In genomic region chr12:75668221-75668620, GRCm38 (mm10) we compare ENCODE assay signal across 8 mouse cellular contexts. TPM values are rescaled to one million over a fixed set of nuclear protein-coding genes. Genes with fewer than 3 reads are reported as not detected.
DNase-seq lines count a peak whose midpoint lies in the region; ATAC-seq lines count a peak whose summit lies in the region.

No protein-coding gene starts in this region.

- H3K9ac ChIP-seq in kidney, embryonic 15.5 days = no peak overlapping the region
- H3K9ac ChIP-seq in liver, embryonic 11.5 days (ENCODE audit: low read depth, low read length) = peak overlapping the region; percentile 90; the same call in 1 of the 2 replicates

- no peak for ATAC-seq in kidney, embryonic 15.5 days (replicated peaks; ENCODE audit: low FRiP score)
- ATAC-seq in liver, embryonic 11.5 days (replicated peaks; ENCODE audit: low FRiP score) = no peak

- H3K36me3 ChIP-seq in kidney, embryonic 15.5 days = no peaks in the 10 kb centered on the region
- no peaks in the 10 kb centered on the region for H3K36me3 ChIP-seq in embryonic facial prominence, embryonic 10.5 days (replicated peaks)
- no peaks in the 10 kb centered on the region for H3K36me3 ChIP-seq in liver, embryonic 11.5 days (ENCODE audit: control insufficient read depth, insufficient read depth, low read length)

- no peak overlapping the region; the same call in 1 of the 2 replicates for H3K4me3 ChIP-seq in kidney, embryonic 15.5 days (replicated peaks)
- H3K4me3 ChIP-seq in embryonic facial prominence, embryonic 10.5 days = peak overlapping the region; percentile 85; the same call in 1 of the 2 replicates
- H3K4me3 ChIP-seq in liver, embryonic 11.5 days (ENCODE audit: low read depth, low read length) = no peak overlapping the region; the same call in 1 of the 2 replicates

- WGBS in kidney, embryonic 15.5 days = 88% methylated on average over 2 of the region's 2 CpGs
- 90% methylated on average over 2 of the region's 2 CpGs for WGBS in embryonic facial prominence, embryonic 10.5 days
- WGBS in liver, embryonic 11.5 days = 78% methylated on average over 2 of the region's 2 CpGs

- H3K27me3 ChIP-seq in kidney, embryonic 15.5 days = no peaks in the 10 kb centered on the region
- no peaks in the 10 kb centered on the region for H3K27me3 ChIP-seq in embryonic facial prominence, embryonic 10.5 days (replicated peaks; ENCODE audit: low read depth, poor library complexity, severe bottlenecking)
- no peaks in the 10 kb centered on the region for H3K27me3 ChIP-seq in liver, embryonic 11.5 days (replicated peaks; ENCODE audit: control insufficient read depth, insufficient read depth, low read length)

- peak; percentile 16 for DNase-seq in cerebellum, adult 9-11 months
- no peak for DNase-seq in cerebellum, postnatal 14 days
- no peak for DNase-seq in kidney, adult 11 months
- DNase-seq in embryonic facial prominence, embryonic 10.5 days (ENCODE audit: low spot score) = no peak
- DNase-seq in liver, embryonic 11.5 days (ENCODE audit: low spot score) = no peak
- DNase-seq in adrenal gland, adult (ENCODE audit: inconsistent age in 2 of 2, low spot score in 1 of 2) = no peak
- DNase-seq in embryo, embryonic 10.5 days (ENCODE audit: low spot score) = no peak

- peak overlapping the region; percentile 71 for H3K4me2 ChIP-seq in kidney, embryonic 15.5 days
- H3K4me2 ChIP-seq in liver, embryonic 11.5 days = peak overlapping the region; percentile 83

- peaks cover 14% of the 10 kb centered on the region for H3K4me1 ChIP-seq in kidney, embryonic 15.5 days
- peaks cover 15% of the 10 kb centered on the region for H3K4me1 ChIP-seq in embryonic facial prominence, embryonic 10.5 days
- peaks cover 9% of the 10 kb centered on the region for H3K4me1 ChIP-seq in liver, embryonic 11.5 days (replicated peaks; ENCODE audit: control insufficient read depth, insufficient read depth, low read length)

- H3K9me3 ChIP-seq in kidney, embryonic 15.5 days (replicated peaks) = no peaks in the 10 kb centered on the region
- no peaks in the 10 kb centered on the region for H3K9me3 ChIP-seq in embryonic facial prominence, embryonic 10.5 days
- H3K9me3 ChIP-seq in liver, embryonic 11.5 days (ENCODE audit: control insufficient read depth, low read length) = no peaks in the 10 kb centered on the region

- no peak overlapping the region for H3K27ac ChIP-seq in kidney, embryonic 15.5 days
- no peak overlapping the region for H3K27ac ChIP-seq in embryonic facial prominence, embryonic 10.5 days (replicated peaks)
- no peak overlapping the region for H3K27ac ChIP-seq in liver, embryonic 11.5 days (ENCODE audit: low read depth, low read length)

RNA-seq across cellular contexts. Expression of gene Wdr89, which starts 1.1 kb away (rescaled TPM):
- polyA plus RNA-seq in kidney, embryonic 15.5 days (2015; fragmentation: Nextera tagmentation; extraction: Ambion mirVana) = 13.2 and 15.4 TPM in 2 replicates
- polyA plus RNA-seq in embryonic facial prominence, embryonic 10.5 days (2016; fragmentation: Nextera tagmentation; extraction: Ambion mirVana) = 15.6 and 16.5 TPM in 2 replicates
- polyA plus RNA-seq in liver, embryonic 11.5 days (2014; fragmentation: Nextera tagmentation; extraction: Ambion mirVana) = 16.5 and 17.3 TPM in 2 replicates
